Mouse (Mus musculus): ENCODE data around the gene Pparg.

Gene Pparg

DNA sequence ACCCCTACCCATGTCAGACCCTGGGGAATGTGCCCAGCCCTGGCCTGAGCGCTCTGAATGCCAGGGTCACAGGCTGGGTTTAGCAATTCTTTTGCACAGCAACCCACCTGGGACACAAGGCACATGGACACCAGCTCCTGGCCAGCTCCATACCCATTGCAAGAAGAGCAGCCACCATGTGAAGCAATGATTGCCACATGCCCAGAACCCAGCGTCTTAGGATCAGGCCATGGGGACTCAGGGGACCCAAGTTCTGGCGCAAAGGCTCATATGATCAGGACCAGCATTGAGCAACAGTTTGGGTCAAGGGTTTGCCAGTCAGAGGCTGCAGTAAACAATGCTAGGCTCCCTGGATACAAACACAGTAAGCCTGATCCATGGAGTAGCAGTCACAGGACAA lies 150.7 kb downstream of the Pparg start:
- DNase-seq = no peak

DNA sequence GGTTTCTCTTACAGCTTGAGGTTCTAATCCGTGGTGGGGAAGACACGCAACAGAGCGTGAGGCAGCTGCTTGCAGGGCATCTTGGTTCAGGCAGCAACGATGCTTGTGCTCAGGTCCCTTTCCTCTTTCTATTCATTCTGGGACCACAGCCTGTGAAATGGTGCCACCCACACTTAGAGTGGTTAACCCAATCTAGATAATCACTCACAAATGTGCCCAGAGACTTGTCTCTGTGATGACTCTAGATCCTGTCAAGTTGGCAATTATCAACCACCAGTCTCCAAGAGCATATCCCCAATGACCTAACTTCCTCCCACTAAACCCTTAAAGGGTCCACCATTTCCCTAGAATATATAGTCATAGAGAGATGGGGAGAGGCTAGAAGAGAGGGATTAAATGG lies 152.5 kb downstream of the Pparg start:
- DNase-seq = no peak

DNA sequence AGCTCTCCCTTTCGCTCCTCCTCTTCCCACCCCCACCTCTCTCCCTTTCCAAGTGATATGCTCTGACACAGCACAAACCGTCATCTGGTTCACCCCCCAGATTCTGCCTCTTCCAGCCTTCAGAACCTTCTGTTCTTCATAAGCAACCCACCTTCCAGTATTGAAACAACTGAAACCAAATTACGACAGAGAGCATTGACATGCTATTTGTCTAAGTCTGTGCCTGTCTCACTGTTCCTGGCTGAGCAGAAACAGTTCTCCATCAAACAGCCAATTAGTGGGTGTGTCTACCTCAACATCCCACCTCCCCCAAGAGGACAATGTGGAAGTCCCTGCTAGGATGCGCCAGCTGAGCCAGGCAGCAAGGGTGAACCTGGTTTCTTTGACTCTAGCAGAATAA lies 157.2 kb downstream of the Pparg start:
- no peak for DNase-seq

DNA sequence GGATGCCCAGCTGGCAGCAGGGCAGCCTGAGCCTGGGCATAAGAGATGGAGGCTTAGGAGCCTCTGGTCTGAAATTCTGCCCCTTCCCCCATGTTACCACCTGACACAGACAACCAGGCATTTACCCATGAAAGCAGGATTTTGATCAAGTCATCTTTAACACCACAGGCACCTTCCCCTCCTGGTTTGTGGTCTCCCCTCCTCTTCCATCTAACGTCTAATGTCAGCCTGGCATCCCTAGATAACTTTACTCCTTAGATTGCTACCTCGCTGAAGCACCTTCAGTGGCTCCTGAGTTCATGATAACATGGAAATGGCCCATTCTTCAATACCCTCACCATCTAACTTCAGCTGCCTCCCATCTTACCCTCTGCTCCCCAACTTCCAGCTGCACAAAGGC lies 157.6 kb downstream of the Pparg start:
- no peak for DNase-seq

DNA sequence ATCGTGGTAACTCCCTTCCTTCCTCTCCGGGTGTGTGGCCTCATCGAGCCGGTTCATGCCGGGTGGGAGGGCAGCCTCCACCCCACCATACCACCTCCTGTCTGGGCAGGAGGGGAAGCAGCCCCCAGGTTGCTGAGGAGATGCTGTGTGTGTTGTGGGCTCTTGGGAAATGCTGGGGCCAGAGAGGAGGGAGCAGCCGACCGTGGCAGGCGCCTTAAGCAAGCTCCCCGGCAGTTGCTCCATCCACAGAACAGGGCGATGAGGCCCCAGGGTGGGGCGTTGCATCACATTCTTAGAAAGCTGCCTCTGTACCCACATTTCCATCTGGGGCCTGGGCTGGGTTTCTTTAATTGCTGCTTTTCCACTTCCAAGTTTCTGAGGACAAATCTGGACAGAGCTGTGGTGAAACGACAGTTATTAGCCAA lies 158.5 kb downstream of the Pparg start:
- DNase-seq = no peak

DNA sequence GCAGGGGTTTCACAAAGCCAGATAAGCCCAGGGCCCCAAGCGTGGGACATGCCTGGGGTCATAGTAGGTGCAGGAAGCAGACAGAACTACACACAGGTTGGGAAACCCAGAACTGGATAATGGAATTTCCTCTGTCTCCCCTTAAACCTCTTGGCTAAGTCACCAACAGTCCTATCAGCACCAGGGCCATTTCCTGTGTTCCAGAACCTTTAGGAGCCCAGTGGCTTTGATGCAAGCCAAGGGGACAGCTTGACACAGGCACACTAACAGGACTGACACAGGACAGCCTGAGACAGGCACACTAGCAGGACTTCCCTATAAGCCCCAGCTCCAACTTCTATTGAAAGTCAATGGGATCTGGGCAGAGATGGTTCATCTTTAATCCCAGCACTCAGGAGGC lies 161.2 kb downstream of the Pparg start:
- DNase-seq = no peak

DNA sequence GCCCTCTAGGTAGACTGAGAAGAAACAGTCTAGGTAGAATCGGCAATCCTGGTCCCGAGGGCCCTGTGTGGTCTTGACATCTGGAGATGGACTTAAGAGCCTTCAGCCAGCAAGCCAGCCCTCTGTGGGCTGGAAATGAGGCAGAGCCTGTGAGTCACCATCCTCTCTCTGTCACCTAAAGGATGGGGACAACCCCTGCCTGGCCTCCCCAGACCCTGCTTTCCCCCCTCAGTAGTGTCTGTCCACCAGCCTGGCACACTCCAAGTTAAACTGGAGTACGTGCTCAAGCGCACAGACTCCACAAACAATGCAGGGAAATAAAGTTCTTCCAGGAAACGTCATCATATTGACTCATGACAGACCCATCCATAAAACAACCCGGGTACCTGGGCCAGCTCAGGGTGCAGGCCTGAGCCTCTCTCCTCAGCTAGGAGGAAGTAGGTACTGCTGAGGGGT lies 162.0 kb downstream of the Pparg start:
- DNase-seq = no peak

DNA sequence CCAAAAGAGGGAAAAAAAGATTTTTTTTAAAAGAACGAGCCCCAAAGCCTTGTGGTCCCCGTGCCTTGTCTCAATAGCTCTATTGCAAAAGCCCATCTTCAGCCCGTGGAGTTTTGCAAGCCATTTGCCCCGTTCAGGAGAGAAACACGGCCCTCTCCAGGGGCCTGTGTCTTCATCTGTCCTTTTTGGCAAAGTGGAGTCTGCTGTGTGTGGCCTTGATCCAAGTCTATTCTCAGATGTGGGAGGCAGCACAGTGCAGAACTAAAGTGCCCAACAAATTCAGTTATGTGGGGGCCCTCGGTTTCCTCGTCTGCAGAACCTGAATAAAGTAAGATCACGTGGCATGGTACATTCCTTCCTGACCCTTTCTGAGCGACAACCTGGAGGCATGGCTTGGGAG lies 162.4 kb downstream of the Pparg start:
- no peak for DNase-seq

DNA sequence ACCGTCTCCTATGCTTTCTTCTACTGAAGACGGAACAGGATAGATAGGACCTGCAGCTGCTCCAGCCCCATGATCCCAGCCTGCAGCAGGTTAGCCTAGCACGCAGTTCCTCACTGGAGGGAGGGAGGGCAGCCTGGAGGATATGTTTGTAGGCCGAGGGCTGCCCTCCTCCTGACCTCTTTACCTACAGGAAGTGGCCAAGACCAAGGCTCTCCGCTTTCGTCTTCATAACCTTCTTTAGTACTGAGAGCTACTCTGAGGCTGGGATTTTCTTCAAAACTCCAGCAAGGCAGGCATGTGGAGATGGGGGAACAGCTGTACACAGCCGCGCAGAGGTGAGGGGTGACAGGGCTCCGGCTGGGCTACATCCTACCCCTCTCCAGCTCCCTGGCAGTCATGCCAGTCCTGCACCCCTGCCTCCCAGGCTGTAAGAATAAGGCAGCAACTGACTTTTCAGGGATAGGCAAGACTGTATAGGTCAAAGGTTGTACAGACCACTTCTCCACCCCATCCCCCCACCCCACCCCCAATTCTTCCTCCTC lies 163.8 kb downstream of the Pparg start:
- DNase-seq = no peak

DNA sequence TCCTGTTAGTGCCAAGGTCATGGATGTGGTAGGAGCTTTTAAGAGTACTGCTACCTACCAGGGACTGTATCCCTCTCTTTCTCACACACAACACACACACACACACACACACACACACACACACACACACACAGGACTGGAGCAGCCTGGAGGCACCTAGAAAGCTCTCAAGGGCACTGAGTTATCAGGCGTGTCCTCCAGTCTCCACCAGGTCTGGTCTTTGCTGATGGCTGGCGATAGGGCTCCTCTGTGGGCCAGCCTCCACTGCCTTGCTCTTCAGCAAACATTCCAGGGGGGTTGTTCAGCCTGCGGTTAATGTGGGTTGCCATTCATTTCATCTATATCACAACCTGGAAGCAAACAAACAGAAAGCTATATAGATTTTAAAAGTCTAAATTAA lies 166.7 kb downstream of the Pparg start:
- DNase-seq = no peak

DNA sequence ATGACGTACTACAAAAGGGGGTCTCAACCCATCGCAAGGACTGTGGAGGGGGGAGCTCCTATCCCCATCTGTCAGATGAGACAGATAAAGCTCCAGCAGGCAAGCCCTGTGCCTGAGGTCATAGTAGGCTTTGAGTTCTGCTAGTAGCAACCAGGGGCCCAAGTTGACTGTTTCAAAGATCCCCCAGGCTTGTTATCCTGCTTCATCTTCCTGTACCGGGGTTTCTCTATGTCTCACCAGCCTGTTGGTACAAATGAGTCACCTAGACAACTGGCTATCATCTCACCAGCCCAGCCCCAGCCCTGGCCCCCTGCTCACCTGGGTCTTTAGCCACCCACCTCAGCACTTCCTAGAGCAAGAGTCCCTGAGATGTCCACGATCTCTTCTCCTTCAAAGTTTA lies 167.6 kb downstream of the Pparg start:
- no peak for DNase-seq

DNA sequence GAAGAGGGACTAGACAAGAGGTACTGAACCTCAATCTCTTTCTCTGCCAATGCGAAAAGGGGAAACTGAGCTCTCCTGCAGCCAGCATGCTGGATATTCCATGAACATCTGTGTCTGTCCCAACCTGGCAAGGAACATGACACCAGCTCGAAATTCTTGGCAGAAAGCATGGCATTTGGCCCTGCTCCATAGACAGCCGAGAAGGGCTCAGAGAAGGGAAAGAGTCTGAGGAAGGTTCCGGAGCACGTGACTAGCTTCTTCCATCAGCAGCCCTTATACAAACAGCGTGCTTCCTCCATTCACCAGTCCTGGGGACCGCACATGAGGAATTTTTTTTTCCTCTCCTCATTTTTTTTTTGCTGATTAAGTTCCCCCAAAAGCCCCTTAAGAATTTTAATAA lies 173.9 kb downstream of the Pparg start:
- DNase-seq = no peak

DNA sequence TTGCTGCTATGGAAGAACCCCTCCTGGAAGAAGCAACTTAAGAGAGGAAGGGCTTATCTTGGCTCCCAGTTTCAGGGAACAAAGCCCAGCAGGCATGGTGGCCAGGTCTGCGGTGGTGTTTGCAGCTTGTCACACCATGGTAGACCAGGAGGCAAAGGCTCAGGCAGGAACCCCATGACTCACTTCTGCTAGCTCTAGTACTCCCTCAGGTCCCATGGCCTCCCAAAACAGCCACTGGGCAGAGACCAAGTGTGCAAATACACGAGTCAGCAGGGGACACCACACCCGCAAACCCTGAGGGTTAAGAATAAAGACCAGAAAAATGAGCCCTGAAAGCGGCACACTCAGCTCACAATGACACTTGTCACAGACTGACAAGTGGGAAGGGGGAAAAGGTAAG lies 175.4 kb downstream of the Pparg start:
- DNase-seq = no peak

DNA sequence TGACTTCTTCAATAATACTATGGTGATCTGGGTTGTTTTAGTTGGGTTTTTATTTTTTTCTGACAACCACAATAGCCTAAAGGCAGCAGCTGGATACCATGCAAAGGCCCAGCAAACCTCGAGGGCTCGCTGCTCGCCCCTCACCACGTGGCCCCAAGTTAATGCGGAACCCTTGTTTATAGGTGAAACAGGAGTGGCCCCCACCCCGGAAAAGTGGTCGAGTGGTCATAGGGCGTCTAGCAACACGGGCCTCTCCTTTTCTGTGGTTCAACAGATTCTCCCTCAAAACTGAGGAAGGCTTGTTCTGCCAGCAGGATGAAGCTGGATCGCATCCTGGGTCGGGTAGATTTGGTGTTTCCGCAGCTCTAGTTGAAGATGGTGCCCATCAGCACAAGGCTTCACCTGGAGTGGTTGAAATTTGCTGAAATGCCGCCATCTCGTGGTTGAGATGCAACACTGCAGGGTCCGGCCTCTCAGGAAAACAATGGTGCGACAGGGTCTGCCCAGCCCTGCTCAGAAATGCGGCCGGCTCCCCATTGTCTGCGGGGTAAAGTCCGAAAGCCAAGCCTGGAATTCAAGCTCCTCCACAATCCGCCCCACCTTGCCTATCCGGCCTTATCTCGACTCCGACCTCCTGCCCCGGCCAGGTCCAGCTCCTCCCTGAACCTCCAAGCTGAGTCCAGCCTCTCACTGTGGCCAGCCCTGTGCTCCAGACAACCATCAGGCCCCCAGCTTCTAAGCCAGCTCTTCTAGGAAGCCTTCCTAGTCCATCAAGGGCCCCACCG lies 178.1 kb downstream of the Pparg start:
- DNase-seq = peak; percentile 63
